In genomic region chr15:101123202-101123601, GRCm38 (mm10) we compare ENCODE assay signal across 16 mouse cellular contexts. TPM values are rescaled to one million over a fixed set of nuclear protein-coding genes. Genes with fewer than 3 reads are reported as not detected.
DNase-seq lines count a peak whose midpoint lies in the region; ATAC-seq and TF ChIP-seq lines count a peak whose summit lies in the region.
"Had no signal": no experiment of that assay in that cellular context is flagged by ENCODE, and none has a peak within 500 bp of the region (broad histone marks: within the 10 kb centered on the region; RNA-seq: fewer than 3 reads in every experiment).

No protein-coding gene starts in this region.

- no peak overlapping the region for H3K4me3 ChIP-seq in cortical plate, adult 2 months (ENCODE audit: insufficient read depth, low read length)
- no peak overlapping the region for H3K4me3 ChIP-seq in intestine, embryonic 15.5 days (replicated peaks)
- H3K4me3 ChIP-seq in lung, adult 2 months (replicated peaks; ENCODE audit: extremely low read depth, low read depth, low read length) = no peak overlapping the region
- H3K4me3 ChIP-seq: neural tube, embryonic 12.5 days had no signal

- H3K9me3 ChIP-seq in intestine, embryonic 15.5 days = no peaks in the 10 kb centered on the region
- H3K9me3 ChIP-seq: neural tube, embryonic 12.5 days had no signal

- H3K9ac ChIP-seq in intestine, embryonic 15.5 days = no peak overlapping the region
- H3K9ac ChIP-seq: neural tube, embryonic 12.5 days had no signal

- no peak overlapping the region for H3K4me2 ChIP-seq in intestine, embryonic 15.5 days (replicated peaks)
- H3K4me2 ChIP-seq: neural tube, embryonic 12.5 days had no signal

- peak overlapping the region; percentile 23; the same call in 1 of the 2 replicates for H3K27ac ChIP-seq in cortical plate, adult 2 months (ENCODE audit: insufficient read depth, low read length)
- H3K27ac ChIP-seq in intestine, embryonic 15.5 days = 0 out of 2 replicates have a peak overlapping the region, but pooled peaks have one; percentile 20
- H3K27ac ChIP-seq: macrophage; neural tube, embryonic 12.5 days had no signal

- WGBS in intestine, embryonic 15.5 days = 38% methylated on average over 4 of the region's 4 CpGs
- 37% methylated on average over 4 of the region's 4 CpGs for WGBS in lung, adult 2 months

- TF ChIP-seq POLR2A in cortical plate, adult 2 months (IDR thresholded peaks at IDR 0.05; ENCODE audit: extremely low read depth, insufficient read depth, low read length) = no peak
- TF ChIP-seq POLR2A in lung, adult 2 months (IDR thresholded peaks at IDR 0.05; ENCODE audit: borderline replicate concordance, extremely low read depth, low read depth, low read length) = 0 out of 2 replicates have a peak, but pooled peaks have one; percentile 15

- no peaks in the 10 kb centered on the region for H3K4me1 ChIP-seq in cortical plate, adult 2 months (ENCODE audit: control insufficient read depth, insufficient read depth, low read length)
- peaks cover 22% of the 10 kb centered on the region for H3K4me1 ChIP-seq in intestine, embryonic 15.5 days (replicated peaks)
- peaks cover 13% of the 10 kb centered on the region for H3K4me1 ChIP-seq in lung, adult 2 months (ENCODE audit: control insufficient read depth, insufficient read depth, low read length)
- H3K4me1 ChIP-seq: neural tube, embryonic 12.5 days had no signal

- ATAC-seq in intestine, embryonic 15.5 days = no peak
- ATAC-seq: Patski had no signal

- DNase-seq in gastrocnemius, adult 18-20 months (ENCODE audit: low spot score) = peak; percentile 36
- no peak for DNase-seq in gastrocnemius, postnatal 10 days
- DNase-seq in lung, adult 2 months = peak; percentile 39
- DNase-seq in testis, postnatal 14 days (ENCODE audit: low spot score) = no peak
- no peak for DNase-seq in layer of hippocampus, postnatal 36 days
- no peak for DNase-seq in MN1 (ENCODE audit: low spot score)
- DNase-seq: adrenal gland, postnatal 25 days; cerebellum, postnatal 36 days; right cerebral cortex, postnatal 25 days had no signal

- no peaks in the 10 kb centered on the region for H3K36me3 ChIP-seq in intestine, embryonic 15.5 days
- H3K36me3 ChIP-seq: neural tube, embryonic 12.5 days had no signal

- H3K27me3 ChIP-seq in intestine, embryonic 15.5 days (replicated peaks) = no peaks in the 10 kb centered on the region
- H3K27me3 ChIP-seq: Patski had no signal

- TF ChIP-seq CTCF in cortical plate, adult 2 months (IDR thresholded peaks at IDR 0.05; ENCODE audit: extremely low read depth, insufficient read depth, low read length) = no peak
- no peak for TF ChIP-seq CTCF in lung, adult 2 months (IDR thresholded peaks at IDR 0.05; ENCODE audit: insufficient read depth, low read length)

RNA-seq across cellular contexts. Expression of gene Acvrl1, which starts 5.1 kb away (rescaled TPM):
- total RNA-seq in gastrocnemius, adult 18-20 months (2021) = 10 to 100 TPM in 1 of 2 experiments, 1 to 10 TPM in 1; 8.6 to 11.7 TPM
- total RNA-seq in gastrocnemius, postnatal 10 days (2021) = 10 to 100 TPM; 15.1 to 18.2 TPM
- polyA plus RNA-seq in cortical plate, adult 2 months (2012; rRNA removed) = 20.9 and 24.7 TPM in 2 replicates
- polyA plus RNA-seq in intestine, embryonic 15.5 days (2015; fragmentation: Nextera tagmentation; extraction: Ambion mirVana) = 27.3 and 27.6 TPM in 2 replicates
- 672 and 695 TPM in 2 replicates for polyA plus RNA-seq in lung, adult 2 months (2012; rRNA removed)
- total RNA-seq in layer of hippocampus, postnatal 36 days (2021) = 1 to 10 TPM; 7.5 to 8.9 TPM
- polyA plus RNA-seq: Patski had no signal

RNA-seq across cellular contexts. Expression of gene Ankrd33, which starts 7.6 kb away (rescaled TPM):
- total RNA-seq in gastrocnemius, adult 18-20 months (2021) = not detected
- total RNA-seq in gastrocnemius, postnatal 10 days (2021) = not detected
- not detected in 2 replicates for polyA plus RNA-seq in cortical plate, adult 2 months (2012; rRNA removed)
- not detected in 2 replicates for polyA plus RNA-seq in intestine, embryonic 15.5 days (2015; fragmentation: Nextera tagmentation; extraction: Ambion mirVana)
- polyA plus RNA-seq in lung, adult 2 months (2012; rRNA removed) = 0.10 and 0.28 TPM in 2 replicates
- not detected for total RNA-seq in layer of hippocampus, postnatal 36 days (2021)
- total RNA-seq: heart, postnatal 10 days had no signal
- polyA plus RNA-seq: macrophage; neural tube, embryonic 12.5 days; Patski; testis, adult 2 months had no signal

RNA-seq across cellular contexts. Expression of gene Fignl2, which starts 44.8 kb away (rescaled TPM):
- under 1 TPM; 0.55 to 0.81 TPM for total RNA-seq in gastrocnemius, adult 18-20 months (2021)
- total RNA-seq in gastrocnemius, postnatal 10 days (2021) = 1 to 10 TPM; 1.9 to 3.4 TPM
- polyA plus RNA-seq in cortical plate, adult 2 months (2012; rRNA removed) = 0.77 and 0.87 TPM in 2 replicates
- 0.18 and 0.19 TPM in 2 replicates for polyA plus RNA-seq in intestine, embryonic 15.5 days (2015; fragmentation: Nextera tagmentation; extraction: Ambion mirVana)
- 9.3 and 10.6 TPM in 2 replicates for polyA plus RNA-seq in lung, adult 2 months (2012; rRNA removed)
- 1 to 10 TPM; 1.1 to 1.2 TPM for total RNA-seq in layer of hippocampus, postnatal 36 days (2021)

RNA-seq across cellular contexts. Expression of gene Acvr1b, which starts 50.7 kb away (rescaled TPM):
- total RNA-seq in gastrocnemius, adult 18-20 months (2021) = 10 to 100 TPM; 26.0 to 48.0 TPM
- total RNA-seq in gastrocnemius, postnatal 10 days (2021) = 10 to 100 TPM; 21.7 to 22.4 TPM
- 70.5 and 73.9 TPM in 2 replicates for polyA plus RNA-seq in cortical plate, adult 2 months (2012; rRNA removed)
- 9.1 and 9.3 TPM in 2 replicates for polyA plus RNA-seq in intestine, embryonic 15.5 days (2015; fragmentation: Nextera tagmentation; extraction: Ambion mirVana)
- polyA plus RNA-seq in lung, adult 2 months (2012; rRNA removed) = 45.8 and 57.2 TPM in 2 replicates
- 10 to 100 TPM; 85.2 to 88.5 TPM for total RNA-seq in layer of hippocampus, postnatal 36 days (2021)

Comparison
In these comparisons a context has a peak if more than half of its experiments do, and no peak if none do; other contexts are left out.
1. DNase-seq: peak in gastrocnemius, adult 18-20 months (single experiment) and lung, adult 2 months (single experiment); none in gastrocnemius, postnatal 10 days (single experiment), testis, postnatal 14 days (single experiment), layer of hippocampus, postnatal 36 days (0 of 2) and MN1 (single experiment).